Mouse (Mus musculus) limb, embryonic 12.5 days (tissue): Measurements from ENCODE around the gene Pdyn. TPM values are rescaled to one million over a fixed set of nuclear protein-coding genes. Genes with fewer than 3 reads are reported as not detected.

ENCODE experiments used
- ATAC-seq: fragments of 200-750 bp; cut with Nextera tagmentation; 2 replicates; pipeline ENCODE4 v1.8.0; 2017; ENCODE audit warnings: low read depth, moderate TSS enrichment; ENCODE audit not compliant: insufficient number of reproducible peaks, insufficient read depth, low FRiP score, low TSS enrichment
- H3K27ac ChIP-seq: fragments of 300-500 bp; sonication (generic); 2 replicates; pipeline ENCODE4 v1.5.1; 2016; ENCODE audit warnings: mild to moderate bottlenecking, moderate library complexity
- H3K27me3 ChIP-seq: fragments of 300-500 bp; sonication (generic); 2 replicates; pipeline ENCODE4 v1.6.1; 2016; ENCODE audit warnings: mild to moderate bottlenecking, moderate library complexity
- H3K36me3 ChIP-seq: fragments of 300-500 bp; sonication (generic); 2 replicates; pipeline ENCODE4 v1.6.1; 2016; ENCODE audit warnings: mild to moderate bottlenecking, moderate library complexity
- H3K4me1 ChIP-seq: fragments of 300-500 bp; sonication (generic); replicated peaks from 2 replicates; pipeline ENCODE4 v1.6.1; 2016
- H3K4me2 ChIP-seq: fragments of 300-500 bp; sonication (generic); 2 replicates; pipeline ENCODE4 v1.6.1; 2016; ENCODE audit warnings: mild to moderate bottlenecking, moderate library complexity
- H3K4me3 ChIP-seq: fragments of 300-500 bp; sonication (generic); replicated peaks from 2 replicates; pipeline ENCODE4 v1.5.1; 2016; ENCODE audit warnings: mild to moderate bottlenecking
- H3K9ac ChIP-seq: fragments of 300-500 bp; sonication (generic); replicated peaks from 2 replicates; pipeline ENCODE4 v1.6.1; 2016; ENCODE audit warnings: mild to moderate bottlenecking, moderate library complexity
- H3K9me3 ChIP-seq: fragments of 300-500 bp; sonication (generic); 2 replicates; pipeline ENCODE4 v1.6.1; 2016; ENCODE audit warnings: mild to moderate bottlenecking, moderate library complexity
- WGBS: fragments of 180-500 bp; shearing (Covaris S2); methylation state at CpG from one replicate; pipeline ENCODE4 v1.1.7; 2016; 5-methylcytosine and 5-hydroxymethylcytosine counted together
- polyA plus RNA-seq: library from polyadenylated mRNA; unstranded; fragments of >200 nt; fragmentation: Nextera tagmentation; extraction: Ambion mirVana; gene quantifications from 2 replicates; pipeline ENCODE4 v1.2.1, GENCODE M21; 2016

The Pdyn gene
- polyA plus RNA-seq: 0.28 and 0.70 TPM in 2 replicates

DNA sequence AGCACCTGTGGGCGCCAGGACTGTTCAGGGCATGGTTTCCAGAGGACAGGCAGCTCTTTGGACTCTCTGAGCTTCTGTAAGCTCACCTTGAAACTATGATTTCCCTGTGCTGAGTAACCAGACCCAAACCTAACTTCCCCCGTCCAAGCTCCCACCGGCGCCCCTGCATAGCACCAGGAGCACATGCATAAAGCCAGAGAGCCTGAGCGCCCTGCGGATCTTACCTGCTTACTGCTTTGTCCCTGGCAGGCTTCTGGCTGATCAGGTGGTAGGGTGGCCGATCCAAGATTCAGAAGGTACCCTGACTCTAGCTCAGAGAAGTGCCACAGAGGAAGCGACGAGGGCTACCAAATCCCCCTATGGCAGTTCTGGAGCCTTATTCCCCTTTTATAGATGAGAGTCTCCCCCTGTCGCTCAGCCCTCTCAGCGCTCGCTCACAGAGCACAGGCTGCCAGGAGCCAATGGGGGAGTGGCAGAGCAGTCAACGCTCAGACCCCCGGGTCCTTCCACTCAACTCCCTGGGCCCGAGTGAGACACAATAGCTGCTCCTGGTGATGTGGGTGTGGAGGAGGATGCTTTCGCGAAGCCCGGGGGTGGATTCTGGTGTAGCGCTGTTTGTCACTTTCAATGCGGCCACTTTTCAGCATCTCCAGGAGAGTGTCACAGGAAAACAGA is at the start of gene Pdyn:
TSS of gene Pdyn (minus strand) at position 361 of the 675 bp plus-strand sequence.
- H3K27me3 ChIP-seq: peaks cover 53% of the 10 kb centered on the region
- ATAC-seq: no peak
- peaks cover 7% of the 10 kb centered on the region; the same call in 1 of the 2 replicates for H3K4me1 ChIP-seq
- no peak within 1 kb of the TSS for H3K27ac ChIP-seq
- 9% methylated on average over 20 of the region's 20 CpGs for WGBS
- no peaks in the 10 kb centered on the region for H3K36me3 ChIP-seq
- H3K4me3 ChIP-seq: peak within 1 kb of the TSS; percentile 19
- peak within 1 kb of the TSS; percentile 39 for H3K4me2 ChIP-seq
- no peak within 1 kb of the TSS for H3K9ac ChIP-seq
- no peaks in the 10 kb centered on the region for H3K9me3 ChIP-seq

DNA sequence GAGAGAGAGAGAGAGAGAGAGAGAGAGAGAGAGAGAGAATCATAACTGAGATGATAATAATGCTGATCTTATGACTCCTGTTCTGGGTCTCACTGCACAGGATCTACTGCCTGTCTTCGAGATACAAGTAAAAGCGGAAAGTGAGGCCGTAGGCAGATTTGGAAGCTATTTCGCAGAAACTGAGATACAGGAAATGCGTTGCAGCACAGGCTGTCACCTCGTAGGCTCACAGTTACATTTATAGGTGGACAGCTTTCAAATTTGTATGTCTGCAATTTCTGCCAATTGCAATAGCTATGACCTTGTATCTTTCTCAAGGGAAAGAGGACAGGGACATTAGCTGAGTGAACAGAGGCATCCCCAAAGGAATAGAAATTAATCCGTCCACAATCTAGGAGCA is 42.4 kb upstream of the Pdyn start:
- no peak overlapping the region for H3K9ac ChIP-seq
- ATAC-seq: no peak
- no peak overlapping the region for H3K27ac ChIP-seq
- no peaks in the 10 kb centered on the region for H3K9me3 ChIP-seq
- no peaks in the 10 kb centered on the region for H3K27me3 ChIP-seq
- 87% methylated on average over 7 of the region's 7 CpGs for WGBS
- no peaks in the 10 kb centered on the region for H3K36me3 ChIP-seq
- no peak overlapping the region for H3K4me2 ChIP-seq
- no peak overlapping the region for H3K4me3 ChIP-seq
- H3K4me1 ChIP-seq: no peaks in the 10 kb centered on the region

DNA sequence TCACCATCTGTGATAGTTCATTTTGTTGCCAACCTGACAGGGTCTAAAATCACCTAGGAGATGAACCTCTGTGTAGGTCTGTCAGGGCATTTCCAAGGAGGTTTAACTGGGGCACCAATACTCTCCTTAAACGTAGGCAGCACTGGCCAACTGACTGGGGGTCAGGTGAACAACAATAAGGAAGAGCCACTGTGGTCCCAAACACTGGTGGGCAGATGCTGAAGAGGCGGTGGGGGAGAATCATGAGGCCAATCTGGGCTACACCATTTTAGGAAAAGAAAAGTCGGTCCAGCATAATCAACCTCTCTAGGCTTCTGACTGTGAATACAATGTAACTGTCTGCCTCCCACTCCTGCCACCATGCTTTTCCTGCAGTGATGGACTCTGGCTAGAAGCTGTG is 40.9 kb upstream of the Pdyn start:
- no peaks in the 10 kb centered on the region for H3K27me3 ChIP-seq
- no peak overlapping the region for H3K27ac ChIP-seq
- WGBS: 84% methylated on average over 3 of the region's 3 CpGs
- no peaks in the 10 kb centered on the region for H3K36me3 ChIP-seq
- no peak for ATAC-seq
- H3K9me3 ChIP-seq: no peaks in the 10 kb centered on the region
- H3K9ac ChIP-seq: no peak overlapping the region
- no peak overlapping the region for H3K4me3 ChIP-seq
- no peaks in the 10 kb centered on the region for H3K4me1 ChIP-seq
- H3K4me2 ChIP-seq: no peak overlapping the region

- Histone ChIP-seq H3K27me3 (0 out of 2 replicates have a peak, but pooled peaks cover 3% of the 10 kb centered on the region), H3K9ac (no peak overlapping the region), H3K4me2 (no peak overlapping the region), H3K4me1 (no peaks in the 10 kb centered on the region), H3K27ac (no peak overlapping the region), H3K4me3 (no peak overlapping the region), H3K36me3 (no peaks in the 10 kb centered on the region), H3K9me3 (no peaks in the 10 kb centered on the region; the same call in 1 of the 2 replicates)
- WGBS: 79% methylated on average over 8 of the region's 8 CpGs
- no peak for ATAC-seq
These were observed 34.4 kb upstream of the Pdyn start for GRCm38 (mm10) chr2:129734031-129734430.

DNA sequence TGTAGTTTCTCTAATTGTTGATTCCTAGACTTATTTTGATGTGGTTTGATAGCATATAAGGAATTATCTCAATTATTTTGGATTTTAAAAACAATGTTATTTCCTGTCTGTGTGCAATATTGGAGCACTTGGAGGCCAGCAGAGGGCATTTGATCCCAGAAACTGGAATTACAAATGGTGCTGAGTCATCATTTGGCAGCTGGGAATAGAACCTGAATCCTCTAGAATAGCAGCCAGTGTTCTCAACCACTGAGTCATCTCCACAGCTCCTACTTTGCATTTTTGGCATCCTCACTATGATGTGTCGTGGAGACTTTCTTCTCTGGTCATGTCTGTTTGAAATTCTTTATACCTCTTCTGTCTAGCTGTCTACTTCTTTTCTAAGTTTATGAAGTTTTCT is 30.0 kb upstream of the Pdyn start:
- no peaks in the 10 kb centered on the region for H3K27me3 ChIP-seq
- H3K4me2 ChIP-seq: no peak overlapping the region
- H3K4me3 ChIP-seq: no peak overlapping the region
- H3K4me1 ChIP-seq: no peaks in the 10 kb centered on the region
- H3K9me3 ChIP-seq: no peaks in the 10 kb centered on the region; the same call in 1 of the 2 replicates
- WGBS: 85% methylated on average over 1 of the region's 1 CpGs
- no peak overlapping the region for H3K27ac ChIP-seq
- no peak for ATAC-seq
- no peak overlapping the region for H3K9ac ChIP-seq
- H3K36me3 ChIP-seq: no peaks in the 10 kb centered on the region

DNA sequence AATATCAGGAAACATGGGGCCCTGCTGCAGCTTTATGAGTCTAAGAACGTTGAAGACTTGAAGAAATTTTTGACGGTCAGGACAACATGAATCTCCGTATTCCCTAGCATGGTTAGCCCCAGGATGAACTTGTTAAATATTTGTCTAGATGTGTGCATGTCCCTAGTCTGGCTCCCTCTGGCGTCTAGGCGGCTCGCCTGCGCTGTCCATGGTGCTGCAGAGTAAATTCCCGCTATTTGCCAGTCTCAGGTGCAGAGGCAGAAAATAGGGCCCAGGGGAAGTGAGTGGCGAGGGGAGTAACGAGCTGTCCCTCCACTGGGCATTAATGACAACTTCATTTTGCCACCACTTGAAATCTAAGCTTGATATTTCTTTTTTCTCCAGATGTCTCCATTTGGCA is 16.0 kb upstream of the Pdyn start:
- ATAC-seq: no peak
- Histone ChIP-seq H3K4me1 (no peaks in the 10 kb centered on the region), H3K36me3 (no peaks in the 10 kb centered on the region), H3K4me2 (no peak overlapping the region), H3K9me3 (no peaks in the 10 kb centered on the region), H3K27me3 (no peaks in the 10 kb centered on the region), H3K4me3 (no peak overlapping the region), H3K9ac (no peak overlapping the region), H3K27ac (no peak overlapping the region)
- WGBS: 16% methylated on average over 10 of the region's 10 CpGs

DNA sequence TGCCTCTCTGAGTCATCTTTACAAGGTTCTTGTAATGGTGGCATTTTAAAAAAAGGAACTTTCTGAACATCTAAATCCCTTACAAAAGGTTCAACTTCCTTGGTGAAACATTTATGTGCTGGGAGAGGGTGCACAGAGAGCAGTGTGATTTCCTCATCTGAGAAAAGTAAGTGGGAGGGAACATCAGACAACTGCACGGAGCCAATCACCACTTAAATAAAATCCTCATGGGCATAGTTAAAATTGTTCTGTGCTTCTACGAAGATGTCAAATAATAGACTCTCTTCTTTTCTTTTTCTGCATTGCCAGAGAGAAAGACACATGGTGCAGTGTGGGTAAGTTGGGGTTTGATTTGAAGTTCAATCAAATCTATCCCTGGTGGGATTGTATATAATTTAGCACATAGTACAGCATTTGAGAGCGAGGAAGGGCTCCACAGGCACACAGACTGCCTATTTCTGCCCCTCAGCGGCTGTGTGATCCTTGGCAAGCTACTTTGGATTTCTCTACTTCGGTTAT is 13.4 kb upstream of the Pdyn start:
- H3K9ac ChIP-seq: no peak overlapping the region

GRCm38 (mm10) chr2:129696059-129696458 is 3.6 kb downstream of the Pdyn start:
- Histone ChIP-seq H3K4me2 (no peak overlapping the region), H3K9me3 (no peaks in the 10 kb centered on the region), H3K36me3 (no peaks in the 10 kb centered on the region), H3K27me3 (peaks cover 43% of the 10 kb centered on the region), H3K9ac (no peak overlapping the region), H3K27ac (no peak overlapping the region), H3K4me3 (no peak overlapping the region), H3K4me1 (peaks cover 7% of the 10 kb centered on the region; the same call in 1 of the 2 replicates)
- 19% methylated on average over 4 of the region's 4 CpGs for WGBS
- ATAC-seq: no peak

More for the DNA sequence above, 13.4 kb upstream of the Pdyn start:
- no peak for ATAC-seq
- WGBS: 73% methylated on average over 5 of the region's 5 CpGs
- Histone ChIP-seq H3K36me3 (no peaks in the 10 kb centered on the region), H3K4me2 (no peak overlapping the region), H3K4me3 (no peak overlapping the region), H3K9me3 (no peaks in the 10 kb centered on the region), H3K4me1 (no peaks in the 10 kb centered on the region), H3K27ac (no peak overlapping the region), H3K27me3 (no peaks in the 10 kb centered on the region)

GRCm38 (mm10) chr2:129694303-129694702 is 5.3 kb downstream of the Pdyn start:
- no peak for ATAC-seq
- H3K4me3 ChIP-seq: no peak overlapping the region
- H3K4me1 ChIP-seq: no peaks in the 10 kb centered on the region
- H3K36me3 ChIP-seq: no peaks in the 10 kb centered on the region
- H3K27me3 ChIP-seq: peaks cover 26% of the 10 kb centered on the region
- H3K9ac ChIP-seq: no peak overlapping the region
- 84% methylated on average over 6 of the region's 6 CpGs for WGBS
- H3K9me3 ChIP-seq: no peaks in the 10 kb centered on the region
- no peak overlapping the region for H3K4me2 ChIP-seq
- no peak overlapping the region for H3K27ac ChIP-seq

- Histone ChIP-seq H3K4me3 (no peak overlapping the region), H3K9ac (no peak overlapping the region), H3K27me3 (peaks cover 14% of the 10 kb centered on the region), H3K27ac (no peak overlapping the region), H3K36me3 (no peaks in the 10 kb centered on the region), H3K9me3 (no peaks in the 10 kb centered on the region), H3K4me1 (no peaks in the 10 kb centered on the region), H3K4me2 (no peak overlapping the region)
- 92% methylated on average over 8 of the region's 8 CpGs for WGBS
- ATAC-seq: no peak
These were observed 7.0 kb downstream of the Pdyn start for GRCm38 (mm10) chr2:129692694-129693093.

DNA sequence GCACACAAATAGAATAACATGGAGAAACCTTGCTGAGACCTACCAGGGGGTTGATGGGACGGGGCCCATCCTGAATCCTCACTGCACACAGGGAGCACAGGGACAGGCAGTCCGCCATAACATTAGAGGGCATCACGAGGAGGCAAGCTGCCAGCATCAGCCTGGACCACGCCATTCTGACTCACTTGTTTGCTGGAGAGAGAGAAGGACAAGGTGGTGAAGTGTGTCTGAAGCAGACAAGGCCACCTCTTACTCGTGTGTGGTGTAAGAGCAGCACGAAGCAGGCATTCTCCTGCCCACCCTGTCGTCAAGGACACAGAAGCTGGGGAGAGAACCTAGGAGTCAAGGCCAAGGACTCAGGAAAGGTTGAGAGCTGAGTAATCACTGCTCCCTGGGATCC is 9.9 kb downstream of the Pdyn start:
- Histone ChIP-seq H3K36me3 (no peaks in the 10 kb centered on the region), H3K27ac (no peak overlapping the region), H3K4me2 (no peak overlapping the region), H3K9me3 (no peaks in the 10 kb centered on the region), H3K4me1 (no peaks in the 10 kb centered on the region), H3K27me3 (peaks cover 4% of the 10 kb centered on the region), H3K9ac (no peak overlapping the region), H3K4me3 (no peak overlapping the region)
- no peak for ATAC-seq
- 85% methylated on average over 7 of the region's 7 CpGs for WGBS
